Mouse (Mus musculus) layer of hippocampus, postnatal 14 days (tissue): ENCODE results near the gene Ndc1. TPM values are rescaled to one million over a fixed set of nuclear protein-coding genes. Genes with fewer than 3 reads are reported as not detected.
"Not testable (repeated sequence)": the region's sequence is repeated elsewhere in the genome, so short reads cannot be mapped to it uniquely, and the experiment has no call there.

Source experiments
- DNase-seq, 2 experiments: peaks; one replicate each; pipeline ENCODE4 v3.0.0; 2021 to 2022; ENCODE audit warnings: low spot score in 2 of 2, mixed read lengths in 1 of 2
- total RNA-seq, 2 experiments: library from RNA; stranded (reverse); gene quantifications; 2 replicates each; pipeline ENCODE4 v1.2.3; 2021

Ndc1 gene
- total RNA-seq, 2 experiments from 2014 or later = 15.2 to 15.4 TPM

DNA sequence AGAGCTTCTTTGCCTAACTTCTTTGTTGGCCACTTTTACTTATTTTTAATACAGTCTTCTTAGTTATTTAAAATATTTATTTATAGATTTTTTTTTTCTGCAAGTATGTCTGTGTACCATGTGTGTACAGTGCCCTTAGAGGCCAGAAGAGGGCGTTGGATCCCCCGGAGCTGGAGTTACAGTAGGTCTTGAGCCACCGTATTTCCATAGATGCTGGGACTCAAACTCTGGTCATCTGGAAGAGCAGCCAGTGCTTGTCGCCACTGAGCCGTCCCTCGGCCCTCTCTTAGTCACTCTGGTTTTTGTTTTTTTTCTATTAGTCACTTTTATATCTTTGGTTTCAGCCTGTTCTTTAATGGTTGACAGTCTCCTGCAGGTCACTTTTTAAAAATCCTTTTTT, 4.0 kb upstream of the Ndc1 start:
- no peak for DNase-seq

DNA sequence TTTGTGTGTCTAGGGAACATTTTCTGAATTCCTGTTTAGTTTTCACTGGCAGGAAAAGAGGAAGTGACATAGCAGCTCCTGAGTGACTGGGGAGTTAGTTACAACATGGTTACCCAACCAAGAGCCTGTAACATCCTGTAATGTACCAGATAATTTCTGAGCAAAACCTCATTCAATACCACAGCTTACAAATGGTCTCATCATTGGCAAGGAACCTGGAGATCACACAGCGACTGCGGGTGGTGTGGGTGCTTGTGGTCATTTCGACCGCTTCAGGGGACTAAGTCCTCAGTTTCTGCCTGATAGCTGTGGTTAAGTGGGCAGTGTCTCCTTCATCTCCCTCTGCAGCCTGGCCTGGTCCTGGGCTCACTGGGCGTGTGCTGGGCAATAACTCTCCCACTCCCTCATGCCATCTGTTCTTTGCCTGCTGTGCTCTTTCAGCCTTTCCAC, 3.4 kb upstream of the Ndc1 start:
- DNase-seq = no peak

DNA sequence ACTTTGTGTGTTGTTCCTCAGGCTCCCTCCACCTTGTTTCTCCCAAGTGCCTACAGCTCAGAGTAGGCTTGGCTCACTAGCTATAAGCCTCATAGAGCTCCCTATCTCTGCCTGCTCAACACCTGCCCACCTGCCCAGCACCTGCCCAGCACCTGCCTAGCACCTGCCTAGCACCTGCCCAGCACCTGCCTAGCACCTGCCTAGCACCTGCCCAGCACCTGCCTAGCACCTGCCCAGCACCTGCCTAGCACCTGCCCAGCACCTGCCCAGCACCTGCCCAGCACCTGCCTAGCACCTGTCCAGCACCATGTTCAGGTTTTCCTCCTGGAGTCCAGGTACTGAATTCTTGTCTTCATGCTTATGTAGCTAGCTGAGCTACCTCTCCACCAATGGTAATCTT, 1.2 kb upstream of the Ndc1 start:
- DNase-seq = not testable (repeated sequence)

DNA sequence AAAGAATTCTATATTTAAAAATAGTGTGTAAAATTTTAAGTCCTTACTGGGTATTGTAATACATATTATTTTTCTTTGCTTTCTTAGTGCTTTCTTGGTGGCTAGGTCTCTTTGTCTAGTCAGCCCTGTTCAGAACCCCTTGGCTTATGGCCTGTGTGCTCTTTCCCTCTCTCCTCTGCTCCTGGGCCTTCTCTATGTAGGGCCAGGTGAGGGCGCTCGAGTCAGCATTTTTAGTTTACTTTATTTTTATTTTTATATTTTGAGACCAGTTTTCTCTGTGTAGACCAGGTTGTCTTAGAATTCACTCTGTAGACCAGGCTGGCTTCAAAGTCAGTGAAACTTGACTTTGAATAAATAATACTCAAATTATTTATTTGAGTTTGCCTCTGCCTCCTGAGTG, 4.7 kb downstream of the Ndc1 start:
- no peak for DNase-seq

DNA sequence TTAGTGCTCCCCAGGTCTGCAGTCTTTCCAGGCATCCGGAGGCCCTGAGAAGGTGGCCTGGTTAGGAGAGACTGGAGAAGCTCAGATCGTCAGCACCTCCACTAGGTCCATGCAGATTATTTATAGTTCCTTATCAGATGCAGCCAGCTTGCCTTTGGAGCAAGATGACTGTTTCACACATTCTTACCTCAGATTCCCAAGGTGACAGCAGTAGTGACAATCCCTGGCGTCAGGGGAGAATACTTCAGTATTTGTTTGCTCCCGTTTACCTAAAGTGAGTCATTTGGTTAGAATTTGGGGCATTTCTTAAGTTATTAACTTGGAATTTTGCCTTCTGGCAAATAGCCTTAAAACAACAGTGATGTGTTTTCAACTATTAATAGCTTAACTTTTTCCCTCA, 7.1 kb downstream of the Ndc1 start:
- DNase-seq = no peak

DNA sequence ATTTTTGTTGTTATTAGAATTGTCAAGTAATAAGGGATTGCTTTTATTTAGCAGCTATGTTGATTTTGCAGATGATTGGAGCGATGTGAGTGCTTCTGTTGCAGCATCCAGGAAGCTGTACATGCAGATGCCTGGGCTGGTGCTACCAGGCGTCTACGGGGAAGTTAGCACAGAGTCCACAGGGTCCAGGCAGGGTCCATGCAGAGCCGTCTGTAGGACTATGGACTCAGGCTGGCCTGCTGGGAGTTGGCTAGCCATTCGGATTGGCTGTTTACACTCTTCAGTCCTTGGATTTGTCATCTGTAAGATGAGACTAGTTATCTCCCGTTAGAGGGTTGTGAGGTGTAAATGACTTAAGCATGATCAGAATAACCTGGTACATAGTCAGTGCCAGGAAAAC, 11.4 kb downstream of the Ndc1 start:
- DNase-seq = no peak

DNA sequence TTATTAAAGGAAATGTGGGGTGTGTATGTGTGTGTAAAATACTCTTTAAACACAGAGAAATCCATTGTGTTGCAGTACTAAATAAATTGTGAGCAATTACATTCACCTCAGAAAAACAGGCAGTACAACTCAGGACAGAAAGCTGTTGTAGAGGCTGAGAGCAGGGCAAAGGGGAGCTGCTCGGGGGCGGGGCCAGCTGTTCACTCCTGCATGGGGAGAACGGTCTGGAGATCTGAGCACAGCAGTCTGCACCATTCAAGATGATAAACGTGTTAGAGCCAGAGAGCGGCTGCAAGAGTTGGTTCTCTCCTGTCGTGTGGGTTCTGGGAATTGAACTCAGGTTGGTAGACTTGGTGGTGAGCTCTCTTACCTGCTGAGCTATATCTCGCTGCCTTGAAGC, 13.3 kb downstream of the Ndc1 start:
- no peak for DNase-seq

DNA sequence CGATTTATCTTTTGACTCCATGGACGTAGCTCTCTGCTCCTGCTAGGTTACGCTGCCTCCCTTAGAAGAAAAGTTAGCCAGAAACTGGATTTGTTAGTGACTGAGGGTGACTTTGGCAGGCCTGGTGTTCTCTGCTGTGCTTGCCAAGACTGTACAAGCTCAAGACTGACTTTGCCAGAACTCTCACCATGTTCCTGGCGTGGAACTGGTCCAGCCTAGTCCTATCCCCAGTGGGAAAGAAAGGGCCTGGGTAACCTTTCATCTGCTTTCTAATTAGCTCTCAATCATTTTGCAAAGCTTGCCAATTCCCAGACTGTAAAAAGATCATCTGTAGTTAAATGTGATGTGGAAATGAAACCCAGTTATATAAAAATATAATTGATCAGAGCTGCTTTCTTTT, 19.5 kb downstream of the Ndc1 start:
- DNase-seq = peak; percentile 30 to 64

DNA sequence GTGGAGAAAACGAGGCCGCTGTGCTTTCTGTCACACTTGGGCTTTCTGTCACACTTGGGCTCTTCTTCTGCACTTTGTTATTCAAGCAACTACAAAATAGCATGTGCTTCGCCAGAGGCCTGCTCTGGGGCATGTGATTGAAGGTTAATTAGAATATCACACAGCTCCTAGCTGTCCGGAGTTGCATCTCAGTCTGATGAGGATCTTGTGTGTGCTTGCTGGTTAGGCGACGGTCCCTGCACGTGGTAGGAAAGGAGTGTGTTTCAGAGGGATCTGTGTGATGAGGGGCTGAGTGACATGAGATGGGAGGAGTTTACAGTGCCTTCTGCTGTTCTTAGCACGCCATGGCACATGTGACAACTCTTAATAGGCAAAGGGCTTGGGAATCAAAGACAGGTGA, 19.9 kb downstream of the Ndc1 start:
- peak in 1 of 2 experiments; percentile 15 for DNase-seq

DNA sequence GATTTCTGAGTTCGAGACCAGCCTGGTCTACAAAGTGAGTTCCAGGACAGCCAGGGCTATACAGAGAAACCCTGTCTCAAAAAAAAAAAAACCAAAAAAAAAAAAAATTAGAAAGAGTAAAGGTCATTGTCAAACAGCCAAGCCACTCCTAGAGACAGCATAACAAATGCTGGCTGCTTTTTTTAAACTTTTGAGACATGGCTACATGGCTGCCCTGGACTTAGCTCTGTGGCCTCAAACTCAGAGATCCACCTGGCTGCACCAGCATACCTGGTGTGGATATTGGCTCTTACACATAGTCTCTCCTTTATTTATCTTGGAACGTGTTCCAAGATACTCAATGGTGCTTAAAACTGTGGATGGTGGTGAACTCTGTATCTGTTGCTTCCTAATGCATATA, 20.7 kb downstream of the Ndc1 start:
- no peak for DNase-seq

DNA sequence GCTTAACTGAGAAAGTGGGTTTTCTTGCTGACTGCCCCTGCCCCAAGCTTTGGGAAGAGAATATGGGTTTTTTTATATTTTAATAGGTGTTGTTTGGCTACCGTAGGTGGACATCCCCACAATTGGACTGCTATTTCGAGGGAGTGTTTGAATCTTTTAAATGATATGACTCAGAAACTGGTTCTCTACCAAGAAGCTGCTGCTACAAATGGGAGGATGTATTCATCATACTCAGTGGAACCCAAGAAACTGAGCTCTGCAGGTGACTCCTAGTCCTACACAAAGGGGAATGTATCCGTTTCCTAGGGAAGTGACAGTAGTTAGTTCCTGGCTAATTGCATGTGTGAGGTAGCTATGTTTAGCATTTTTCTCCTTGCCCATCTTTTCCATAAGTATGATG, 21.8 kb downstream of the Ndc1 start:
- no peak for DNase-seq

DNA sequence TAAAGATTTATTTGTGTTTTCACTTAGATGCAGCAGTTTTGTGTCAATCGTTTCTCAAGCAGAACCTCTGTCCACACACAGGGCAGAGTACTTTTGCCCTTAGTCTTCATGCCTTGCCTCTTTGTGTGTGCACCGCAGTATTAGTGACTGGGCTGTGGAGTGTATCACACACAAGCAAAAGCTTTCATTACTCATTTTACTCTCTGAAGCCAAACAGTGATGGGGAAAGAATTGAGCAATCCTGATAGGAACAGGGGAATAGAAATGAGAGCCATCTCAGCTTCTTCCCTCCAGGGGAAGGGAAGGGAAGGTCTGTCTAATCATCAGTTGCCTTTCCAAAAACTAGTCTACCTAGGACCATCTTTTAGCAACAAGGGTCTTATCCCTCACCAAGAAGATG, 26.2 kb downstream of the Ndc1 start:
- no peak for DNase-seq

DNA sequence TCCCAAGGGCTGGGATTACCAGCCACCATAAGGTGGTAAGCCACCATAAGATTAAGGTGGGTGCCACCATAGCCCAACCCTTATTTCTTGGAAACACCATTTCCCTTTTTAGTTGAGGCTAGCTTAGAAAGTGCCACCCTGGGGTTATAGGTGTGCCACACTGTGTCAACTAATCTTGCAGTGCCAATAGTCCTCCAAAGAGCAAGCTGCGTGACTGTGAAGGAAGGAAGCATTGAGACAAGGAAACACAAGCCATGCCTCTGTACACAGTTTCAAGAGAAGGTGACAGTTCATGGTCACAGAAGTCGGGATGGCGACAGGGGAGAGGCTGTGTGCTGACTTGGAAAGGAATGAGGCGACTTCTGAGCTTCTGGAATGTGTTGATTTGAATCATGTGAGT, 52.6 kb downstream of the Ndc1 start:
- no peak for DNase-seq

DNA sequence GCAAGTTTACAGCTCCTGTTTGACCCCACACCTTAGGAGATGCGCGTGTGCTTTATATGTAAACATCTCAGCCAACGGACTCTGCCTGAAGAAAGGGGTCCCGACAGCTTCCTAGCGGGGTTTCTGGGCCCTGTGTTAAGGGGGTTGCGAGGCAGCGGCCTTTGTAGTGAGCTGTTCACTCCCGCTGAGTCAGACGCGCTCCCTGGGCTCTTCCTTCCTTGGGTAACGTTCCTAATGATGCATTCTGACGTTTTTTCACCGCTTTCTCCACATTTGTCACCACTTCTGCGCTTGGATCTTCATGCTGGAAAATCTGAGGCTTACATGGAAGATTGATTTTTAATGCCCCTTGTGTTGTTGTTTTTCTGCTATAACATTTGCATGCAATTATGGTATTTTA, 54.1 kb downstream of the Ndc1 start:
- no peak for DNase-seq

DNA sequence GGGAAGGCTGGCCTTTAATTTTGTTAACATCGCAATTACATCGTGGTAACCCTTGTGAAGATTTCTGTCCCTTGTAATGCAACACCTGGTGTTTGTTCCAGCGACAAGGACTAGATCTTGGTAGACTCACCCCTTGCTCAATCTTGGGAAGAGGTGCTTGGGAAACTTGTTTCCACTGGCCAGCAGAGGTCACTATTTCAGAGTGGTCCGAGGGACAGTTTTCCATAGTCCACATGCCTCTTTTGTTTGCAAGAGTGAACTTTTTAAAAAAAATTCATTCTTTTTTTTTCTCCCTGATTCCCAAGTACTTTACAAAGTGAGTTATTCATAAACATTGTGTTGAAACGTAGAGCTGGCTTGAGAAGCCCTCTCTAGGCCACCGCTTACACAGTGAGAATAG, 54.6 kb downstream of the Ndc1 start:
- DNase-seq = peak in 1 of 2 experiments; percentile 26

DNA sequence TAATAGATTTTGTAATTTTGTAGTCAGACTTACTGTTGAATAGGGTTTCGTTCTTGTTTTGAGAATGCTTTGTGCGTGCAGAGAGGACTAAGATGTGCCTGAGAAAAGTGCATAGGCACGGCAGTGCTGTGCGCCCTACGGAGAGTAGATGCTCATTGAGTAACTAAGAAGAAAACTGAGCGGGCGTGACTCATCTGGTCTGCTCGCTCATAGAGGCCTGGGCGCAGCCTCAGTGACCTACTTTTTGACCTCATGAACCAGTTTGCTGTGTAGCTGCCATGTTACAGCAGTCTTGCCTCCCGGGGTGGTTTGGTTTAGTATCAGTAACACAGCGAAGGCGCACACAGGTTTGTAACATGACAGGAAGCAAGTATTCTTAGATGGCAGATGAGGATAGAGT, 58.0 kb downstream of the Ndc1 start:
- no peak for DNase-seq

DNA sequence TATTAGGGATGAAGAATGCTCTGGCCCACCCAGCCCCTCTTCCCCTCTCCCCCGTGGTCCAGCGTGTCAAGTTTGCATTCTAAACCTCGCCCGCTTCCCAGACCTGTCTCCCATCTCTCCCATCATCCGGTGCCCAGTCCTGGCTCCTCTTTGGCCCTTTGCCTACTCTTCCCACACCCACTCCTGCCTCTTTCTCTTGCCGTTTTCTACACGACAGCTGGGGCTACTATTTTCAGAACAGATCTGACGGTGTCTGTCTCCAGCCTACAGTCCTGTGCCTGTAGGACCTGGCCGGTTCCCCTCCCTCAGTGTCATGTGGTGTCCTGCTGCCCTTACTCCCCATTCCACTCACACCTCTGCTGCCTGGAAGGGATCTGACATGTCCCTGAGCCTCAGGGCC, 59.0 kb downstream of the Ndc1 start:
- no peak for DNase-seq

DNA sequence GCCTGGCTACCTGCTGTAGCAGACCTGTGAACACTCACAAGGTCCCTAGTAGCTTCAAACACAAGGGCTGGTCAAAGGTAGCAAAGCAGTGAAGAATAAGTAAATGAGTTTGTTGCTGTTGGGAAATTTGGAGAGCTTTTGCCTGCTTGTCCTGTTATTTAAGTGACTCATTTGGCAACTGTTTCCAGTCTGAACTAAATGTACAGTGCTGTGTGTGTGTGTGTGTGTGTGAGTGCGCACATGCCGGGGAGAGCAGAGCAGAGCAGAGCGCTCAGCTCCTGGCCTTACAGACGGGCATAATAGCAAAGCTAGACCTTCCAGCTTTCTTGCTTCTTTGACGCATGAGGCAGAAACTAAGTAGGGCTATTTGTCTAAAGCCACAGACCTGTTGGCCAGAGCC, 65.1 kb downstream of the Ndc1 start:
- DNase-seq = peak in 1 of 2 experiments; percentile 22

DNA sequence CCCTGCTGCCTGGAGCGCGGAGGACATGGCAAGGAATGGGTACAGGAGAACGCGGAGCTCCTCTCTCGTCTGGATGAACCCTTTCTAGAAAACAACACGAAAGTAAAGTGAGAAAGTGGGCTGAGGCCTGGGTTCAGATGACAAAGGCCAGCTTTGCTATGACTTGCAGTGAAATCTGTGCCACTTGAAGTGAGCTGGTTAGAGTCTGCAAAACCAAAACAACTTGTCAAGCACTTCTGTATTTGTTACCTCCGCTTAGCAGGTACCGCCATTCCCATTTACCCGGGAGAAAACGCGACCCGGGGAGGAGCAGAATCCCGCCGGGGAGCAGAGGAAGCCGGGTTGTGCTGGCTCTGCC, 66.4 kb downstream of the Ndc1 start:
- DNase-seq = no peak

DNA sequence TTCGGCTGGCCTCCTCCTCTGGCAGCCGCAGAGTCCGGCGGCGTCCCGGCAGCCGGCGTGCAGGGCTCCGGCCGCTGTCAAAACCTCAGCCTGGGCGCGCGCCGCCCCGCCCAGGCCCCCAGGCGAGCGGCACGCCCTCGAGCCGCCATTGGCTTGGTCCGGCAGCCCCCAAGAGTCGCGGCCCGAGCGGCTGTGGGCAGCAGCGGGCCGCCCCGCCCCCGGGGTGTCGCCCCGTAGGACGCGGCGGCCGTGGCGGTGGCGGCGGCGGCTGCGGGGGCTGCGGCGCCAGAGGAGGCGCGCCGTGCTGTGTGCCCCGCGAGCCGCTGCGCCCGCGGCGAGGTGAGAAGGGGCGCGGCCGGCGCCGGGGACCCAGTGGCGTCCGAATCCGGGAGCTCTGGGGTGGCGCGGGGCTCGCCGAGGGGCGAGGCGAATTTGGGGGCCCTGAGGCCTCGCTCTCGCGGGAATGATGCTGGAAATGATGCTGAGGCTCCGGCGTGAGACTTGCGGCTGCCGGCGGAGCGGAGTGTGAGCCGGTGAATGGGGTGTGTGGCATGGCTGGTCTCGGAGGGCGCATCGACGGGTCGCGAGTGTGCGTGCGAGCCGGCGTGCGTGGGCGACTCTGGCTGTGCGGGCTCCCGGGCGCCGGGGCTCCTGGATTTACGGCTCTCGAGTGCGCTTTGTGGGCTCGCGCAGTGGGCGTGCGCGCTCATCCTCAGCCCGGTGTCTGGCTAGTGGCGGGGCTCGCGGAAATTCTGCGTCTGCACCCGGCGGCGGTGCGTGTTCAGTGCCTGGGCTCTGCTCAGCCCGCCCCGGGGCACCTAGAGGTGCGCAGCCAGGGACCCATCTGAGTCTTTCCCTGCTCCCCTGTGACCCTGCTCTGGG, 67.0 kb downstream of the Ndc1 start, which contains the start of gene Glis1:
TSS of gene Glis1 (plus strand) at position 236 of the 882 bp plus-strand sequence.
- peak; percentile 34 to 50 for DNase-seq

DNA sequence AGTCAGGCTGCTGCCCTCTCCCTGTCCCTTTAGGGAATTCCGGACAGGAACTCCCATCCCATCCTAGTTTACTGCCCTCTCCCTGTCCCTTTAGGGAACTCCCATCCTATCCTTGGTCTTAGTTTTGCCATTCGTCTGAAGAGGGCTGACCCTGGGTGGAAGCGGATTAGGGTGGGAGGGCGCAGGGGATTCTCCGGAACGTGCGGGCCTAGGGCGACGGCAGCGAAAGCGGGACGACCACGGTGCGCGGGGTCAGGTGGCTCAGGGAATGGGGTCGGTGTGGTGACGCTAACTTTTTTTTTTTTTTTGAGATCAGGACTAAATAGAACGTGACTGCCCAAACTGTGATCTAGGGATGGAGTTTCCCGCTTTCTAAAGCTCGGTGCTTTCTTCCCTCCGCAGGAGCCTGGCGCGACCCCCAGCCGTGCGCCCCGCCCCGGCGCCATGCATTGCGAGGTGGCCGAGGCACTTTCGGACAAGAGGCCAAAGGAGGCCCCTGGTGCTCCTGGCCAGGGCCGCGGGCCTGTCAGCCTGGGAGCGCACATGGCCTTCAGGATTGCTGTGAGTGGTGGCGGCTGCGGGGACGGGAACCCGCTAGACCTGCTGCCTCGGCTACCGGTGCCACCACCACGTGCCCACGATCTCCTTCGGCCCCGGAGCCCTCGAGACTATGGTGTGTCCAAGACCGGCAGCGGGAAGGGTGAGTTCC, 67.8 kb downstream of the Ndc1 start:
- no peak for DNase-seq

DNA sequence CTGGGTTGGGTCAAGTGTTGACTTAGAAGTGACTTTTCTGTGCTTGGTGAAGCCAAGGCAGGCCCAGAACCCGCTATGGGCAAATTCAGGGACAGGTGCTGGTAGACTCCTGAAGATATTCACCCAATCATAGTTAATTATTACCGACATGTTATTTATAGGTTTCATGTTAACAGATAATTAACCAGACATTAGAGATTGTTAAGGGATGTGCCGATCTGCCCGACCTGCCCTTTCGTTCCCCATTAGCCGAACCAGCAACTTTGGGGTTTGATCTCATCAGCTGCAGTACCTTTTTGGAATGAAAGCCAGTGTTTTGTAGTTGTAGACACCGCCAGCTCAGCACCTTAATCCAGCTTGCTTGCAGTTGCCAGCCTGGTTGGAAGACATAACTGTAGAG, 68.9 kb downstream of the Ndc1 start:
- no peak for DNase-seq

DNA sequence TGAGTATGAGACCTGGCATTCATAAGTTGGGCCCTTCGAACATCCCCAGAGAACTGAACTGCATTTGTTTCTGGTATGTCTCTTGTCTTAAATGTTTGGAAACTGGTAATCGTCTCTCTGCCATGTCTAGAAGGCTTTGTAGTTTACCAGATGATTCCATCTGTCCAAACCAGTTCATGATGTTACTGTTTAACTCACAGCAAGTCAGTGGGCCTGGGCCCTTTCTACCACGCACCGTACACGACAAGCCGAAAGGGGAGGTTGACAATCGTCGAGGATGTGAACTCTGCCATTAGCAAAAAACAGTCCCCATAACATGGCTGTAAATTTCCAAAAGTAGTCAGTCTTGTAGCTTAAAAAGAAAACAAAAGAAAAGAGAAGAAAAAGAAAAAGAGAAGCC, 71.2 kb downstream of the Ndc1 start:
- DNase-seq = no peak
